Mouse (Mus musculus) gastrocnemius, postnatal 14 days (tissue): Measurements from ENCODE around the gene Dhfr. TPM values are rescaled to one million over a fixed set of nuclear protein-coding genes. Genes with fewer than 3 reads are reported as not detected.
"Not testable (repeated sequence)": the region's sequence is repeated elsewhere in the genome, so short reads cannot be mapped to it uniquely, and the experiment has no call there.

Experiments used
- DNase-seq: peaks from one replicate; pipeline ENCODE4 v3.0.0; 2021; ENCODE audit warnings: mixed read lengths
- intact Hi-C: fragments of 180-260 bp; cut with DNase I; formaldehyde crosslinking; loops from one replicate; pipeline ENCODE4 v1.15.1; 2025; ENCODE audit warnings: low total_unique reads
- total RNA-seq, 2 experiments: library from RNA; stranded (reverse); gene quantifications; 2 replicates each; pipeline ENCODE4 v1.2.3; 2021

The Dhfr gene
- total RNA-seq, 2 experiments from 2014 or later = 1.1 to 1.2 TPM

DNA sequence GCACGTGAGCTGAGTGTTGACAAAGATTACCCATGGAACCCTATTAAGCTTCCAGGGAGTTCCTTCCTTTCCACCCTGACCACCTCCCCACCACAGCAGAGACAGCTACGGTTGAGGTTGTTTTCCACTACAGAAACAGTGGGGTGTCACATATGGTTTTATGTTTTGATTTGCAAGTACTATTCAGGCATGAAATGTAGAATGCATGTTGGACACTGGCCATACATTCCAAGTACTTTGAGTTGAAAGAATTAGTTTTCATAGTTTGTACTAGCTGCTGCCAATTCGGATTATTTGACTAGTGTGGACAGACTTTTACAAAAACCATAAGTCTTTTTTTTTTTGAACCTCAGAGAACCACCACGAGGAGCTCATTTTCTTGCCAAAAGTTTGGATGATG is 10.8 kb downstream of the Dhfr start:
- DNase-seq = no peak
- intact Hi-C loops = loop anchor here (10.0 kb wide), 1 partner anchor 109 kb away; no protein-coding TSS in a partner anchor

DNA sequence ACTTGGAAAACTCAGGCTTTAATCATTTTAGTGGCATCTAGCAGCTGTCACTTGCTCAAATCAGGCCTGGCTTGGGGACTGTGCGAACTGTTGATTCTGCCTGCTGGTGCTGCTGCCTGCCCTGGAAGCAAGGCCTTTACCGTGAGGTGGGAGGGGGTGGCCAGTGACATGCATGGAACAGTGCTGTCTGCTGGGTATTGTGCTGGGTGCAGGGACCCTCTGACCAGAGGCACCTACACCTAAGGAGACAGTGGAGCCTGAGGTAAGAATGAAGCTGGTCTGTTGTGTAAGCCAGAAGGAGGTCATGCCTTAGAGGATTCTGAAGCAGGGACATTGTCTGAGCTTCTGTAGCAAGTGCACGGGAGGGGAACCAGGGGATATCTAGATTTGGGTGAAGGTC is 16.3 kb downstream of the Dhfr start:
- intact Hi-C loops = no loop called here
- no peak for DNase-seq

DNA sequence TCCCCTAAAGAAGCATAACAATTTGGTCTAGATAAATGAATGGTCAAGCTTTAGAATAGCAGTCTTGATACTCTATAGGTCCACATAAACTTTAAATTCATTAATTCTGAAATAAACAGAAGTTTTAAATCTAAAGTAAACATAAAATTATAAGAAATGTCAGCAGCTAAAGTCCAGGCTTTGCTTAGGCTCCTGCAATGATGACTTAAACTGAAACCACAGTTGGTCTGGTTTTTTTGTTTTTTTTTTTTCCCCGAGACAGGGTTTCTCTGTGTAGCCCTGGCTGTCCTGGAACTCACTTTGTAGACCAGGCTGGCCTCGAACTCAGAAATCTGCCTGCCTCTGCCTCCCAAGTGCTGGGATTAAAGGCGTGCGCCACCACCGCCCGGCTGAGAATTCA is 16.9 kb downstream of the Dhfr start:
- DNase-seq, intact Hi-C loops: not testable (repeated sequence)

DNA sequence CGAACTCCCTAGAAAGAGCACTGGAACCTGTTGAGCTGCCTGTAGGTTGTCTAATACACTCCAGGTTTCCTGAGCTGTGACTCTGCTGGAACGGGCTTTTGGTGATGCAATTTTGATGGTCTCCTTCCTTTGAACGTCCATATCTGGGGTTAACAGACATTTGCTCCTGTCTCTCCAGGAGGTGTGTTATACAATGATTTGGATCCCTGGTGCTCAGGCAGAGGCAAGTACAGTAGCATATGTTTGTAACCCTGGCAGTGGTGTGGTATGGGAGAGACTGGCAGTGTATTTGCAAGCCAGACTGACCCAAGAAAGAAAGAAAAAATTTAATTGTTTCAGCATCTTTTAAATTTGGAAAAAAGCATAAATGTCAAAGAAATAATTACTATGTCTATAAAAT is 32.8 kb downstream of the Dhfr start:
- intact Hi-C loops = no loop called here
- no peak for DNase-seq

DNA sequence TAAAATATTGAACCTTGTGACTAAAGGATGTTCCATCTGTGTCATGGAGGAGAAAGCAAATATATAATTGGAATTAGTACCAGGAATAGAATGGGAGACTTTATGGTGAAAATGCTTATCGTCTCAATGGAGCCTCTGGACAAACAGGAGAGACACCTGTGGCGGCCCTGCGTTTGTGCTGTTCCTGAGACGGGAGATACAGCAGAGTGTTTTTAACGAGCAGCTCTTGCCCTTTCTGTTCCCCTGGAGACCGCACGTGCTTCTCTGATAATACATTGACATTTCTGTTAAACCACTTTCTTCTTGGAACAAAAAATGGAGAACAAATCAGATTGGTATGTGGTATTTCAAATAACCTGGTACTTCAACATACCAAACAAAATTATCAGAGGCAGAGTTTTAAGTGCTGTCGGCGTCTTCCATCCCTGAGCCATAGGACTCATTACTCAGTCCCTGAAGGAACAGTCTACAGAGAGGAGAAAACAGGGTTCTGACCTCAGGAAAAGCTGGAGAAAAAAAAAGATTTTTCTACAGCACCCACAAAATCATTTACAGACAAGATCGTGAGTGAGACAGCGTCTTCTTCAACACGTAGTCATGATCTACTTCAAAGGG is 38.6 kb downstream of the Dhfr start:
- DNase-seq = no peak

DNA sequence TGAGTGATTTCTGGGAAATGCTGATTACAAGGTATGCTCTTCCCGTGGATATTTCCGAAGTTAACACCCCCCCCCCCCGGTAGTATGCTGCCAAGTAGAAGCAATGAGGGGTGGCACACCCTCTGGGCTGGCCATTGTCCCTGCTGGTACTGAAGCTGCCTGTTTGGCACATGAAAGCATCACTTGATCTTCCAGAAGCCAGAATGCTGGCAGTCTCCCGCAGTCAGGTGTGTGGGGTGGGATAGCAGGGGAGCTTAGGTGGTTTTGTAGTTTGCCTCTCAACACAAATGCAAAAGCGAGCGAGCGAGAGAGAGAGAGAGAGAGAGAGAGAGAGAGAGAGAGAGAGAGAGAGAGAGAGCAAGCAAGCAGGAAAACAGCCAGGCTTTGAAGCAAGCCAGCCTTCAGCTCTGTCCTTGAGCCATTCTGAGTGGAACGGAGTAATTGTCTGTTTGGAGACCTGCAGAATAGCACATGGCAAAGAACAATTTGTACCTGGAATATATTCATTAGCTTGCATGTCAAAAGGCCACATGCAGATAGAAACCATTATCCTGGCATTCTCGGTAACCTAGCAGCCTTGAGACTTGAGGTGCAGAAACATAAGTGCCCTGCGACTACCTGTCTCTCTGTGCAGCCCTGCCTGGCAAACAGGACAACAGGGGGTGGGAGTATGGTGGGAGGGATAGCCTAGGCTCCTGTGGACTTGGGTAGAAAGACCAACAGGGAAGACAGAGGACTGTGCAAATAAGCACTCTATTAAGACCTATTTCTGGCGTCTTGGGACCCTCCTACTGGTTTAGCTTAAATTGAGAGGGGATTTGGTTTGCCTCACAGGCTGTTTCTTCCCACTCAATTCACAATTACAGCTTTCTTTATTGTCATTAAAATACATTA is 44.2 kb downstream of the Dhfr start:
- intact Hi-C loops = no loop called here
- DNase-seq = no peak

More for the DNA sequence above, 38.6 kb downstream of the Dhfr start:
- intact Hi-C loops = no loop called here

DNA sequence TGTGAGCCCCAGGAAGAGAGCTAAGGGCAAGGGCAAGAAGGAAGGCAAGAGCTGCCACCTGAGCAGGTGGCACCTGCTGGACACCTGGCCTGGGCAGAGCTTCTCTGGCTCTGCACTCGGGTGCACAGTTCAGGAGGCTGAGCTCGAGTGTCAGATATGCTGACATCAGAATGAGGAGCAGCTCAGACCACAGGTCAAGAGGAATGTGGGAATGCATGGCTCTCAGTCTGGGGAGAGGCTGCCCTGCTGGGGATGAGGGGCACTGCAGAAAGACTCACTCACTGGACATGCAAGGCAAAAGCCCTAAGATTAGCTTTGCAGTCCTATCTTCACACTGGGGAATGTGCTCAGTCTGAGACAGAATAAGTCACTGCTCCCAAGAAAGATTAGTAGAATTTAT is 47.5 kb downstream of the Dhfr start:
- no peak for DNase-seq
- intact Hi-C loops = no loop called here

DNA sequence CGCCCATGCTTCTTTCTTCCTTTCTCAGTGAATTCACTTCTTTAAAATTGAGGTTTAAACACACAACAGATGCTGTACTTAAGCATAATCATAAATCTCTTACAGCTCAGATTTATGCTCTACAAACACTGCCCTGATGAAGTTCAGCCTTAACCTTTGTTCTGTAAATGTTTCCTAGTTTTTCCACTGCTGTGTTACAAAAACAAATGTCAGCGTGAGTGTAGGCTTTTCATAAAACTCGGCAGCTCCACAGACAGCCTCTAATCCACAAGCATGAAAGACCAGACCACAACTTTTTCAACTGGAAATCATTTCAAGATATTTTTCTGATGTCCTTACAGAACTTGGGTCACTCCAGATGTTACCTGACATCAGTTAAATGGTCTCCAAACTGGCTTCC is 49.0 kb downstream of the Dhfr start:
- no peak for DNase-seq
- intact Hi-C loops = no loop called here

DNA sequence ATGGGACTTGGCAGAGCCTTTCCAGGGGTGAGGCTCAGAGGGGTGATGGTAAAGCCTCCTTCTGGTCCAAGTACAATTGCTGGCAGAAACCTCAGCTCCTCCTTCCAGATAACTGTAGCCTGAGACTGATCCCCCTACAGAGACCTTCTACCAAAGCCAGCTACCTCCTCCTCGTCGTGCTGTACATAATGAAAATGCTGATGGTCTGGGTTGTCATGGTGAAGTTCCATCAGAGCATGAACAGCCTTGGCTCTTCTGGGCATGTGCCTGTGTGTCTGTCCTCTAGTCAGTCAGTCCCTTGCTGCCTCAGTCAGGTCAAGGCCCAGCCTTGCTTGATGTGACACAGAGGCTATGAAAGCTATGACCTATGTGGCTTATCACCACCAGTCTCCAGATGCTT is 56.0 kb downstream of the Dhfr start:
- no peak for DNase-seq
- intact Hi-C loops = no loop called here

DNA sequence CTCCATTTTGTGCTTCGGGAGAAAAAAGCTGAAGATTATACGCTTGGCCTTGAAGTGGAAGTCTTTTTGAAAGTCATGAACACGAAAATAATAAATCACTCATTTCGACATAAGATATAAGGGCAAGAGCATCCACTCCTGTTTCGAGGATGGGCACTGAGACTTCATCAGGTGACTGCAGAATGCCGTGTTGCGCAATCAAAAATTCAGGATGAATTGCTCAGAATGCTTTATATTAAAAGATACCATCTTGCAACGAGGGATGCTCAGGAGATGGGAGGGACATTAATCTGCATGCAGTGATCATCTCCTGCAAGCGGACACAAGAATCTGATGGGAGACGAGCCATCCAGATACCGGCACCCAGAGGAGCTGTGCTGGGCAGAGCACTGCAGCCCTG is 65.1 kb downstream of the Dhfr start:
- intact Hi-C loops = no loop called here
- DNase-seq = no peak

DNA sequence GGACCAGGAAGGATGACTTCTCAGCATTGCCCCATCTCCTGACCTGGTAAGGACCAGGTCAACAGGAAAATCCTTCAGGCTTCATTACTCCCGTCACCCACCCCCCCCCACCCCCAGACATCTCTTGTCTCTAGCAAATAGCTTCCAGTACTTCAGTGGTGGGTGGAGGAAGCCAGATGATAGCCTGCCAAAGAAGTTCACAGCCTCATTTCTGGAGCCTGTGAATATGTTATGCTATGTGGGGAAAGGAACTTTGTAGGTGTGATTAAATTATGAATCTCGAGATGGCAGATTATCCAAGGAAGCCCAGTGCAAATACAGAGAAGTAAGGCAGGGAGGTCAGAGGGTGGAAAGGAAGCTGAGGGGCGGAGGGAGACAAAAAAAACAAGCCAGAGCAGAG is 69.2 kb downstream of the Dhfr start:
- DNase-seq = no peak
- intact Hi-C loops = no loop called here

DNA sequence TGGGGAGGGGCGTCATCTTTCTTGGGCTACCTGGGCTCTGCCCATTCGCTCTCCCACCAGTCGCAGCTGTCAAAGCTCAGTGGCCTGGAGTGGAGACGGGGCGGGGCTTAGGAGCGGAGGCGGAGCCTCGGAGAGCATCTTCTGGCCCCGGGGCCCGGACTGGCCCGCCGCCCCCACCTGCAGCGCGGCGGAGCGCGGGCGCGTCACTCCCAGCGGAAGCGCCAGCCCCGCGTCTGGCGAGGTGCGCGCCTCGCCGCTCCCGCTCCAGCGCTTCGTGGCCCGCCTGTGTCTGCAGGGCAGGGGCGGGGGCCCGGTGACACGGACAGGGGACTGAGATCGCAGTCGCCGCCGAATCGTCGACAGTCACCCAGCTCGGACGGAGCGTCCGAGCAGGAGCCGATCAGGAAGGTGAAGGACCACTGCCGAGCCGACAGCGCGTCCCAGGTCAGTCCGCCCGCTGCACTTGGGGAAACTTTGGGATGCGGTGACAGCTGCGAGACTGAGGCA is 71.3 kb downstream of the Dhfr start, which contains the start of gene Ankrd34b:
TSS of gene Ankrd34b (plus strand) at position 139 of the 507 bp plus-strand sequence.
- DNase-seq = peak; percentile 15
- intact Hi-C loops = no loop called here

DNA sequence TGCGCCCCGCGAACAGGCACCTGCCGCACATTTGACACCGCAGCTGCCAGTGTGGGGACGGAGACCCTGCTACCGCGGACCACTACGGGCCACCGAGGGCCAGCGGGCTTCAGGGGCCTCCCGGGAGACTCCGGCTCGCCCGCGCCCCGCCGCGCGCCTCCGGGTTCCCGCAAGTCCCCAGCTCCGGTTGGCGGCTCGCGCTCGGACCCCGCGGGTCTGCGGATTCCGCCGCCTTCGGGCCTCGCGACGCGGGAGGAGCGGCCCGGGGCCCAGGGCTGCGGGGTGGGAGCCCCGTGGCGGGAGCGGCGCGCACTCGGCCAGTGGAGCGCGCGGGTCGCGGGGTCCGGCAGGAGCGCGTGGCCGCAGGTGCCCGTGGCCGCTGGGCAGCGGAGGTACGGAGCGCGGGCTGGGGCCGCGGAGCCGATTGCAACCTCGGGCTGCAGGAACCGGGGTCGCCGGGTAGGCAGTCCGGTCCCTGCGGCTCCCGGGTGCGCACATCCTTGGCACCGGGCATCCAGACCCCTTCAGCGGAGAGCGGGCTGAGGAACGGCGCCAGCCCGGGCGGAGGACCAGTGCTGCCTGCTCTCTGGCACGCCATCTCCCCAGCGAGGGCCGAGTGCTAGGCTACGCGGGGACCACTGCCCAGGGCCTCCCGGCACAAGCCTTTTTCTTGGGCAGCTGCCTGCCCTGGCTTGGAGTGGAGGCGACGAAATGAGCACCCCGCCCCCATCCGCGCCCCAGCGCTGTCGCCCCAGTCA is 71.9 kb downstream of the Dhfr start:
- DNase-seq = peak; percentile 10
- intact Hi-C loops = no loop called here

DNA sequence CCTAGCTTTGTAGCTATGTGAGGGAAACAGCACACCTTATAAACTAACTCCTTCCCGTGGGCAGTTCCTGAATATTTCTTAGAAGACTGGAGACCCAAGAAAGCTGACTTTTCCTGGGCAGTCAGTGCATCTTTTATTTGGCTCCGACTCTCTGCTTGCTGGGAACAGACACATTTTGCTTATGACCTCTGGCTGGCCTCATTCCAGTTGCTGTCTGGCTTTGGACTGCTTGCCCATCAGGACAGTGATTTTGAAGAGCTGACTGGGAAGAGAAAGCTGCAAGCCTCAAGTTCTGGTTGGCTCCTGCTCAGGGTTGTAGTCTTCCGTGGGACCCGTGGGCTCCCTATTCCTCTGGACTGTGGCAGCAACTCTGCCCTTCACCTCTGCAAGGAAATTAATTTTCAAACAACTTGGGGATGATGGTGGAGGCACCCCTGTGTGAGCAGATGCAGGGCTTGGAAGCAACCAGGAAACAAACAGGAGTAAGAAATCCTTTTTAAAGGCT is 72.9 kb downstream of the Dhfr start:
- no peak for DNase-seq

More for the DNA sequence above, 72.9 kb downstream of the Dhfr start:
- intact Hi-C loops = no loop called here

Other genes starting within 250 kb of the Dhfr start
- 1 to 10 TPM; 1.6 to 1.9 TPM for gene Rasgrf2, start 223.1 kb upstream of the Dhfr start, total RNA-seq
- gene Gm20379, start 48.7 kb upstream of the Dhfr start, total RNA-seq = not detected
- gene Msh3, start 277 bp downstream of the Dhfr start, total RNA-seq = 10 to 100 TPM; 10.5 to 11.9 TPM
- not detected for gene Ankrd34b, start 71.2 kb downstream of the Dhfr start, total RNA-seq
- gene Fam151b, start 129.3 kb downstream of the Dhfr start, total RNA-seq = 1 to 10 TPM; 2.4 to 2.5 TPM
- 10 to 100 TPM; 10.3 to 10.6 TPM for gene Zfyve16, start 176.1 kb downstream of the Dhfr start, total RNA-seq
- gene Spz1, start 221.4 kb downstream of the Dhfr start, total RNA-seq = not detected